Mouse (Mus musculus): ENCODE data around the gene Minpp1. TPM values are rescaled to one million over a fixed set of nuclear protein-coding genes. Genes with fewer than 3 reads are reported as not detected.

The Minpp1 gene
- polyA plus RNA-seq, 1 experiment from 2014 or later, result 61.8 TPM

DNA sequence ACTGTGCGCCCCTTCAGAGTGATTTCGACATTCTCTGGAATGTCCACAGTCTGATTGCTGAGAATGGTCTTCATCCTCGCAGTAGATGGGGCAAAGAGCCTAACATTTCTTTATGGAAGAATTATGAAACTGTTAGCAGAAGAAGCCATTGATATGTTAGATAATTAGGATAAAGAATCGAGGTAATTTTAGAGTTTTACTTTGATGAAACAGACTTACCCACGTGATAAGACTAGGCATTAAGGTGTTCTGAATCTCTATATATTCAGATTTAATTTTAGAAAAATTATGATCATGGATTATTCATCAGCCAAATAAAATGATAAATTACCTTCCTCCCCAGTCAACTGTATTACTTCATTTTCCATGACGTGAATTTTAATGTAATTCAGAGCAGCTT, 19.1 kb upstream of the Minpp1 start, which contains the start of gene Rpl9-ps6:
Gene Rpl9-ps6 (minus strand): TSS at position 101 of the 400 bp plus-strand sequence.
- WGBS, result 80% methylated on average over 5 of the region's 6 CpGs
- no peaks in the 10 kb centered on the region for H3K9me3 ChIP-seq (ENCODE audit: control insufficient read depth, low read length)
- no peaks in the 10 kb centered on the region for H3K4me1 ChIP-seq (ENCODE audit: control insufficient read depth, insufficient read depth, low read length)
- no peak within 1 kb of the TSS for H3K4me2 ChIP-seq (ENCODE audit: low read length)
- no peak for DNase-seq
- no peaks in the 10 kb centered on the region for H3K36me3 ChIP-seq (ENCODE audit: control insufficient read depth, insufficient read depth, low read length)
- H3K27me3 ChIP-seq (ENCODE audit: control insufficient read depth, insufficient read depth, low read length), result no peaks in the 10 kb centered on the region
- no peak for ATAC-seq (ENCODE audit: low FRiP score, low TSS enrichment)
- H3K27ac ChIP-seq (replicated peaks; ENCODE audit: low read depth, low read length), result no peak within 1 kb of the TSS
- no peak within 1 kb of the TSS for H3K9ac ChIP-seq (replicated peaks; ENCODE audit: low read length)
- H3K4me3 ChIP-seq (replicated peaks; ENCODE audit: low read depth, low read length), result no peak within 1 kb of the TSS

DNA sequence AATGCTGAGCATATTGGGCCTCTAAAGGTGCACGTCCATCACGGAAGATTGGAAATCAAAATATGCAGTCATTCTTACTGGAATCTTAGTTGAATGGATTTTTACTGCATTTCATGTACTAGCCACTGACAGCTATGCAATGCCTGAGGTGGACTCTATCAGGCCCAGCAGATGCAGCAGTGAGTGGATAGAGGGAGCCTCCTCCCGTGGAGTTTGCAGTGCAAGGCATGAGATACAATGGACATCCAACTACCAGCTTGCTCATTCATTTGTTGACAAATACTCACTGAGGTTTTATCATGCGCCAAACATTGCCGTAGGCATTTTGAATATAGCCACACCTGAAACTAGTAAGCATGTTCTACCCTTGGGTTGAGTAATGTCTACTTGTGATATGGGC, 18.2 kb upstream of the Minpp1 start:
- DNase-seq (no peak), ATAC-seq (ENCODE audit: low FRiP score, low TSS enrichment) (no peak)
- Histone ChIP-seq H3K4me3 (replicated peaks; ENCODE audit: low read depth, low read length) (no peak overlapping the region), H3K36me3 (ENCODE audit: control insufficient read depth, insufficient read depth, low read length) (no peaks in the 10 kb centered on the region), H3K4me2 (ENCODE audit: low read length) (no peak overlapping the region), H3K9me3 (ENCODE audit: control insufficient read depth, low read length) (no peaks in the 10 kb centered on the region), H3K4me1 (ENCODE audit: control insufficient read depth, insufficient read depth, low read length) (no peaks in the 10 kb centered on the region), H3K27me3 (ENCODE audit: control insufficient read depth, insufficient read depth, low read length) (no peaks in the 10 kb centered on the region), H3K9ac (replicated peaks; ENCODE audit: low read length) (no peak overlapping the region), H3K27ac (replicated peaks; ENCODE audit: low read depth, low read length) (no peak overlapping the region)
- WGBS, result 93% methylated on average over 5 of the region's 5 CpGs

GRCm38 (mm10) chr19:32470059-32470497, 15.5 kb upstream of the Minpp1 start:
- Histone ChIP-seq H3K4me2 (ENCODE audit: low read length) (no peak overlapping the region), H3K27me3 (ENCODE audit: control insufficient read depth, insufficient read depth, low read length) (no peaks in the 10 kb centered on the region), H3K27ac (replicated peaks; ENCODE audit: low read depth, low read length) (no peak overlapping the region), H3K9me3 (ENCODE audit: control insufficient read depth, low read length) (no peaks in the 10 kb centered on the region), H3K36me3 (ENCODE audit: control insufficient read depth, insufficient read depth, low read length) (no peaks in the 10 kb centered on the region), H3K4me3 (replicated peaks; ENCODE audit: low read depth, low read length) (no peak overlapping the region), H3K9ac (replicated peaks; ENCODE audit: low read length) (no peak overlapping the region), H3K4me1 (ENCODE audit: control insufficient read depth, insufficient read depth, low read length) (no peaks in the 10 kb centered on the region)
- WGBS, result 33% methylated on average over 6 of the region's 6 CpGs
- DNase-seq, result peak; percentile 86
- peak; percentile 31; the same call in 1 of the 2 replicates for ATAC-seq (ENCODE audit: low FRiP score, low TSS enrichment)

DNA sequence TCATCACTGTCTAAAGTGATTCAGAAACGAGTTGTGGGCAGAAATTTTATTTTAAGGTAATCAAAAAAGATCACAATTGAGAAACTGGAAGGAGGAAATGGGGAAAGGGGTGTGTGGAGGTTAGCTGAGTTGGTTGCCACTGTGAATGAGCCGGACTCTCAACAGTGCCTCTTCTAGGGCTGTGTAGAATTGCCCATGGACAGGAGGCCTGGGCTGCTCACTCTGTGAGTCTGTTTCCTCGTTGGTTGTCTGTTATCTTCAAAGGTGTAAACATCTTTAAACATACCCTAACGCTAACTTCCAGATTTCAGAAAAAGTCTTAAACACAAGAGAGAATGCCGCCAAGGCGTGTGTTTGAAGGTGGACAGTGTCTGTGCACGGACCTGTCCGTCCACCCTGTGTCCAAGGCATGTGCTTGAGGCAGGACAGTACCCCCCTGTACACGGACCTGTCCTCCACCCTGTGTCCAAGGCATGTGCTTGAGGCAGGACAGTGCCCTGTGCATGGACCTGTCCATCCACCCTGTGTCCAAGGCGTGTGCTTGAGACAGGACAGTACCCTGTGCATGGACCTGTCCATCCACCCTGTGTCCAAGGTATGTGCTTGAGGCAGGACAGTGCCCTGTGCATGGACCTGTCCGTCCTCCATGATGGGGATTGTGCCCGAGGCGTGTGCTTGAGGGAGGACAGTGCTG, 14.9 kb upstream of the Minpp1 start:
- ATAC-seq (ENCODE audit: low FRiP score, low TSS enrichment) (peak; percentile 34; the same call in 1 of the 2 replicates), DNase-seq (no peak)
- Histone ChIP-seq H3K9me3 (ENCODE audit: control insufficient read depth, low read length) (no peaks in the 10 kb centered on the region), H3K36me3 (ENCODE audit: control insufficient read depth, insufficient read depth, low read length) (no peaks in the 10 kb centered on the region), H3K4me1 (ENCODE audit: control insufficient read depth, insufficient read depth, low read length) (no peaks in the 10 kb centered on the region), H3K4me2 (ENCODE audit: low read length) (no peak overlapping the region), H3K9ac (replicated peaks; ENCODE audit: low read length) (no peak overlapping the region), H3K4me3 (replicated peaks; ENCODE audit: low read depth, low read length) (no peak overlapping the region), H3K27ac (replicated peaks; ENCODE audit: low read depth, low read length) (no peak overlapping the region), H3K27me3 (ENCODE audit: control insufficient read depth, insufficient read depth, low read length) (no peaks in the 10 kb centered on the region)
- WGBS, result 90% methylated on average over 13 of the region's 13 CpGs

DNA sequence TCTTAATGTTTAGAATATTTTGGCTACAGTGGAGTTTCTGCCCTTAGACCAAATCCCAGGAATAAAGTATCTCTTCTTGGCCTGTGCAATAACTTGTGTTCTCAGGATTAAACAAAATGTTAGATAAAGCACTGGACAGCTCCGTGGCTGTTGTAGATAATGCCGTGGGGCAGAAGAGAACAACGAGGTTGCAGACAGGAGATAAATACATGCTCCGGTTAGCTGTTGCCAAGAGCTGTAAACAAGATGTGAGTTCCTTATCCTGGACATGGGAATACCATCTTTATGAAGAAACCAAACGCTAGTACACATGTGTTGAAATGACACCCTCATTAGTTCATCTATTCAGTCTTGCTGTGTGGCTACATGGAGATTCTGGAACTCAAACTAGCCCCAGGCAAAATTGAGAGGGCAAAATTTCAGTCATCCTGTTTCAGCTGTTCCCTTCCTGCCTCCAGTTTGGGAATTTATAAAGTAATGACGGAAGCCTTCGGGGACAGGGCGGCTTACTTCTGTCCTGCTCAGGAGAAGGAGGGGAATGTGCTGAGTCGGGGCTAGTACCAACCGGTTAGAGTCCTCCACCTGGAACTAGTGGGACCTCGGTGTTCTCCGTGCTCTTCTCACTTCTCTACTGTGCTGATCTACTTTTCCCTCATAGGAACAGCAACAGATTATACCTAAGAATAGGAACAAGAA, 9.4 kb upstream of the Minpp1 start:
- ATAC-seq (ENCODE audit: low FRiP score, low TSS enrichment), result no peak

GRCm38 (mm10) chr19:32476712-32477052, 8.9 kb upstream of the Minpp1 start:
- Histone ChIP-seq H3K27ac (replicated peaks; ENCODE audit: low read depth, low read length) (no peak overlapping the region), H3K4me2 (ENCODE audit: low read length) (no peak overlapping the region), H3K9ac (replicated peaks; ENCODE audit: low read length) (no peak overlapping the region), H3K36me3 (ENCODE audit: control insufficient read depth, insufficient read depth, low read length) (no peaks in the 10 kb centered on the region), H3K4me1 (ENCODE audit: control insufficient read depth, insufficient read depth, low read length) (no peaks in the 10 kb centered on the region), H3K4me3 (replicated peaks; ENCODE audit: low read depth, low read length) (no peak overlapping the region), H3K27me3 (ENCODE audit: control insufficient read depth, insufficient read depth, low read length) (no peaks in the 10 kb centered on the region), H3K9me3 (ENCODE audit: control insufficient read depth, low read length) (no peaks in the 10 kb centered on the region)
- 82% methylated on average over 4 of the region's 4 CpGs for WGBS
- DNase-seq (no peak), ATAC-seq (ENCODE audit: low FRiP score, low TSS enrichment) (no peak)

More for the DNA sequence above, 9.4 kb upstream of the Minpp1 start:
- no peak overlapping the region for H3K4me2 ChIP-seq (ENCODE audit: low read length)
- no peaks in the 10 kb centered on the region for H3K9me3 ChIP-seq (ENCODE audit: control insufficient read depth, low read length)
- H3K9ac ChIP-seq (replicated peaks; ENCODE audit: low read length), result no peak overlapping the region
- H3K4me1 ChIP-seq (ENCODE audit: control insufficient read depth, insufficient read depth, low read length), result no peaks in the 10 kb centered on the region
- H3K4me3 ChIP-seq (replicated peaks; ENCODE audit: low read depth, low read length), result no peak overlapping the region
- no peak for DNase-seq
- no peaks in the 10 kb centered on the region for H3K36me3 ChIP-seq (ENCODE audit: control insufficient read depth, insufficient read depth, low read length)
- no peak overlapping the region for H3K27ac ChIP-seq (replicated peaks; ENCODE audit: low read depth, low read length)
- WGBS, result 91% methylated on average over 12 of the region's 12 CpGs
- no peaks in the 10 kb centered on the region for H3K27me3 ChIP-seq (ENCODE audit: control insufficient read depth, insufficient read depth, low read length)

DNA sequence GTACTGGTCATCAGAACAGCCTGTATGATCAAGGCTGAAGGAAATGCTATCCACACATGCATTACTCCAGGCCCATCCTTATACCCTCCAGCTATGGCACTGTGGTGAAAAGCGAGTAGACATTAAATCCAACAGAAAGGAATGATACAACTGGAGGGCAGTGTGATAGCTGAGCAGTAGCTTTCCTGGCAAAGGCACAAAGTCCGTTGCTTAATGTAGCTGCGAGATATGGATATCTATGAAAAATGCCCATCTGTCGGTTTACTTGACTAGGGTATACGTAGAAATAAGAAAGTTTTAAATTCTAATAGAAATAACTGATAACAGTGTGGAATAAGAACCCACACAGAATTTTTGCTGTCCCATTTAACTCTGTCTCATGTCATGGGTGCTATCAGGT, 5.3 kb upstream of the Minpp1 start:
- WGBS, result 89% methylated on average over 5 of the region's 5 CpGs
- ATAC-seq (ENCODE audit: low FRiP score, low TSS enrichment) (no peak), DNase-seq (no peak)
- no peaks in the 10 kb centered on the region for H3K9me3 ChIP-seq (ENCODE audit: control insufficient read depth, low read length)
- H3K4me2 ChIP-seq (ENCODE audit: low read length), result no peak overlapping the region
- H3K4me3 ChIP-seq (replicated peaks; ENCODE audit: low read depth, low read length), result no peak overlapping the region
- peaks cover 4% of the 10 kb centered on the region; the same call in 1 of the 2 replicates for H3K4me1 ChIP-seq (ENCODE audit: control insufficient read depth, insufficient read depth, low read length)
- H3K27ac ChIP-seq (replicated peaks; ENCODE audit: low read depth, low read length), result no peak overlapping the region
- H3K9ac ChIP-seq (replicated peaks; ENCODE audit: low read length), result no peak overlapping the region
- H3K36me3 ChIP-seq (ENCODE audit: control insufficient read depth, insufficient read depth, low read length), result no peaks in the 10 kb centered on the region
- no peaks in the 10 kb centered on the region for H3K27me3 ChIP-seq (ENCODE audit: control insufficient read depth, insufficient read depth, low read length)

DNA sequence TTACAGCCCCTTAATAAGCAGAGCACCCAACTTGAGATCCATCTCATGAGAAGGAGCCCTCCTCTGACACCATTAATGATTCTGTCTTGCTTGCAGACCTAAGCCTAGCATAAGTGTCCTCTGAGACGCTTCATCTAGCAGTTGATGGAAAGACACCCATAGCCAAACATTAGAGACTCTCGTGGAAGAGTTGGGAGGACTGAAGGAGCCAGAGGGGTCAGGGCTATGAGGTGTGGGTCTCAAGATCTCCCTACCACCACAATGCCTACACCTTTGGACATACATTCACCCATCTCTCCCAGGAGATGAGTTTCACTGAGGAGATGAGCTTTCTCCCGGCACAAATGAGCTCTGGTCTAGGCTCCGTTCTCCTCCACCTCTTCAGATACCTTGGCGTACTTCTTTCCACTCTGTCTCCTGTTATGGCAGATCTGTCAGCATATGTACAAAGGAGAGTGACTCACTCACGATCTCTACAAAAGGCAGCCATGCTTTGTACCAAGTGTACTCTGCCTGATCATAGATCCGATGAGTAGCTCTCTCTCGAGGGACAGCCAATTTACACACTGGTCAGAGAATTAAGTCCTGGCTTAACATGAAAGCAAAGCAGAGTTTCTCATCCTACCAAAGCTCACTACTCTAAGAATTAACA, 4.7 kb upstream of the Minpp1 start:
- Histone ChIP-seq H3K27me3 (ENCODE audit: control insufficient read depth, insufficient read depth, low read length) (no peaks in the 10 kb centered on the region), H3K36me3 (ENCODE audit: control insufficient read depth, insufficient read depth, low read length) (no peaks in the 10 kb centered on the region), H3K4me1 (ENCODE audit: control insufficient read depth, insufficient read depth, low read length) (peaks cover 4% of the 10 kb centered on the region; the same call in 1 of the 2 replicates), H3K9ac (replicated peaks; ENCODE audit: low read length) (no peak overlapping the region), H3K4me3 (replicated peaks; ENCODE audit: low read depth, low read length) (no peak overlapping the region), H3K9me3 (ENCODE audit: control insufficient read depth, low read length) (no peaks in the 10 kb centered on the region), H3K4me2 (ENCODE audit: low read length) (no peak overlapping the region), H3K27ac (replicated peaks; ENCODE audit: low read depth, low read length) (no peak overlapping the region)
- no peak for DNase-seq
- WGBS, result 86% methylated on average over 8 of the region's 8 CpGs
- ATAC-seq (ENCODE audit: low FRiP score, low TSS enrichment), result no peak

All from midbrain, embryonic 14.5 days (tissue).